Mouse (Mus musculus): Measurements from ENCODE around the gene Pdk3. TPM values are rescaled to one million over a fixed set of nuclear protein-coding genes. Genes with fewer than 3 reads are reported as not detected.

Pdk3 gene
- polyA plus RNA-seq, 1 experiment from 2014 or later, result 15.6 TPM

- H3K79me2 ChIP-seq (ENCODE audit: inconsistent target), result no peaks in the 10 kb centered on the region
- no peak overlapping the region for H3K4me3 ChIP-seq (ENCODE audit: inconsistent target)
- WGBS (ENCODE audit: missing documents), result 95% methylated on average over 6 of the region's 6 CpGs
- no peaks in the 10 kb centered on the region for H3K36me3 ChIP-seq (ENCODE audit: inconsistent target)
- no peak overlapping the region for H3K27ac ChIP-seq
Observed at GRCm38 (mm10) chrX:93750566-93750965, 81.4 kb downstream of the Pdk3 start.

GRCm38 (mm10) chrX:93749165-93749564 is 82.8 kb downstream of the Pdk3 start:
- 100% methylated on average over 1 of the region's 1 CpGs for WGBS (ENCODE audit: missing documents)
- Histone ChIP-seq H3K79me2 (ENCODE audit: inconsistent target) (no peaks in the 10 kb centered on the region), H3K36me3 (ENCODE audit: inconsistent target) (no peaks in the 10 kb centered on the region), H3K27ac (no peak overlapping the region), H3K4me3 (ENCODE audit: inconsistent target) (no peak overlapping the region)

- Histone ChIP-seq H3K79me2 (ENCODE audit: inconsistent target) (no peaks in the 10 kb centered on the region), H3K4me3 (ENCODE audit: inconsistent target) (no peak overlapping the region), H3K27ac (no peak overlapping the region), H3K36me3 (ENCODE audit: inconsistent target) (no peaks in the 10 kb centered on the region)
- WGBS (ENCODE audit: missing documents), result 86% methylated on average over 6 of the region's 6 CpGs
Observed at GRCm38 (mm10) chrX:93732975-93733748, 98.8 kb downstream of the Pdk3 start.

- no peaks in the 10 kb centered on the region for H3K36me3 ChIP-seq (ENCODE audit: inconsistent target)
- no peak overlapping the region for H3K27ac ChIP-seq
- no peak overlapping the region for H3K4me3 ChIP-seq (ENCODE audit: inconsistent target)
- H3K79me2 ChIP-seq (ENCODE audit: inconsistent target), result no peaks in the 10 kb centered on the region
Observed at GRCm38 (mm10) chrX:93732407-93732806, 99.6 kb downstream of the Pdk3 start.

GRCm38 (mm10) chrX:93730854-93731253 is 101.1 kb downstream of the Pdk3 start:
- WGBS (ENCODE audit: missing documents), result 87% methylated on average over 8 of the region's 8 CpGs
- no peak overlapping the region for H3K4me3 ChIP-seq (ENCODE audit: inconsistent target)
- no peak overlapping the region for H3K27ac ChIP-seq
- H3K36me3 ChIP-seq (ENCODE audit: inconsistent target), result no peaks in the 10 kb centered on the region
- H3K79me2 ChIP-seq (ENCODE audit: inconsistent target), result no peaks in the 10 kb centered on the region

GRCm38 (mm10) chrX:93729529-93729928 is 102.5 kb downstream of the Pdk3 start:
- no peak overlapping the region for H3K27ac ChIP-seq
- H3K79me2 ChIP-seq (ENCODE audit: inconsistent target), result no peaks in the 10 kb centered on the region
- WGBS (ENCODE audit: missing documents), result 100% methylated on average over 1 of the region's 1 CpGs
- no peaks in the 10 kb centered on the region for H3K36me3 ChIP-seq (ENCODE audit: inconsistent target)
- H3K4me3 ChIP-seq (ENCODE audit: inconsistent target), result no peak overlapping the region

Other genes starting within 250 kb of the Pdk3 start
- gene Pola1, start 200.0 kb downstream of the Pdk3 start, polyA plus RNA-seq (2018), result 3.0 to 15.8 TPM (median 5.0 TPM) in 3 replicates
- gene Pcyt1b, start 177.3 kb downstream of the Pdk3 start, polyA plus RNA-seq (2018), result 0.45 to 0.67 TPM (median 0.62 TPM) in 3 replicates
- not detected in 3 replicates for gene AU015836, start 136.5 kb upstream of the Pdk3 start, polyA plus RNA-seq (2018)

Data from macrophage (primary cell).